Comparison of ENCODE assay signal across 17 mouse cellular contexts in the genomic region with DNA sequence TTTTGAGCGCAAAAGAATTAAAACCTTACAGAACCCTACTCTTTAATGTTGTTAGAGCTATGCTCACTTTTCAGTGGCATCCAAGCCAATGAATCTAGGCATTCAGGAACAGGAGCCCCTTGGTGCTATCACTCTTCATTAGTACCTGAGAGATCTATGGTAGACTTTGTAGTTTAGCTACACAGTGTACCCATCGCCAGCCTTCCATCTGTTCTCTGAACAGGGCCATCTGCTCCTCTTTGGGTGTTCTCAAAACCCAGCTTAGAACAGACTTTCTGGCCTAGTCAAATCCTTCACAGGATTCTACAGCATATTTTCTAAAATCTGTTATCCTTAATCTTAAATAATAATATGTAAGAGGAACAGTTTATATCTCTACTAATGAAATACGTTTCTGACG.
DNase-seq lines count a peak whose midpoint lies in the region; ATAC-seq and TF ChIP-seq lines count a peak whose summit lies in the region.
"Had no signal": no experiment of that assay in that cellular context is flagged by ENCODE, and none has a peak within 500 bp of the region (broad histone marks: within the 10 kb centered on the region; RNA-seq: fewer than 3 reads in every experiment).

No protein-coding gene starts in this region.

- no peak overlapping the region for H3K4me3 ChIP-seq in forebrain, postnatal 0 days (ENCODE audit: low read depth, low read length)
- H3K4me3 ChIP-seq in forebrain, embryonic 15.5 days, result no peak overlapping the region
- H3K4me3 ChIP-seq in midbrain, postnatal 0 days (ENCODE audit: low read depth, low read length), result no peak overlapping the region
- H3K4me3 ChIP-seq: midbrain, embryonic 12.5 days; neural tube, embryonic 13.5 days had no signal

- no peaks in the 10 kb centered on the region for H3K9me3 ChIP-seq in forebrain, postnatal 0 days (ENCODE audit: low read length)
- no peaks in the 10 kb centered on the region for H3K9me3 ChIP-seq in forebrain, embryonic 15.5 days
- no peaks in the 10 kb centered on the region for H3K9me3 ChIP-seq in midbrain, postnatal 0 days (ENCODE audit: low read length)
- H3K9me3 ChIP-seq: midbrain, embryonic 12.5 days; neural tube, embryonic 13.5 days had no signal

- no peaks in the 10 kb centered on the region for H3K36me3 ChIP-seq in forebrain, postnatal 0 days (ENCODE audit: insufficient read depth)
- H3K36me3 ChIP-seq in forebrain, embryonic 15.5 days, result no peaks in the 10 kb centered on the region
- no peaks in the 10 kb centered on the region for H3K36me3 ChIP-seq in midbrain, postnatal 0 days (ENCODE audit: insufficient read depth, low read length)
- H3K36me3 ChIP-seq: midbrain, embryonic 12.5 days; neural tube, embryonic 13.5 days had no signal

- H3K27me3 ChIP-seq in forebrain, postnatal 0 days (ENCODE audit: insufficient read depth, low read length), result no peaks in the 10 kb centered on the region
- no peaks in the 10 kb centered on the region for H3K27me3 ChIP-seq in forebrain, embryonic 15.5 days
- no peaks in the 10 kb centered on the region for H3K27me3 ChIP-seq in midbrain, postnatal 0 days (ENCODE audit: insufficient read depth, low read length)
- H3K27me3 ChIP-seq: midbrain, embryonic 12.5 days; neural tube, embryonic 13.5 days had no signal

- peak; percentile 18 for DNase-seq in forebrain, postnatal 0 days
- DNase-seq in cerebellum, postnatal 36 days, result peak; percentile 72 to 82
- DNase-seq in layer of hippocampus, postnatal 25 days (ENCODE audit: extremely low spot score in 1 of 2, low spot score in 1 of 2), result peak; percentile 17 to 46
- peak; percentile 1 for DNase-seq in right cerebral cortex, postnatal 4 days
- DNase-seq in midbrain, postnatal 0 days (ENCODE audit: low spot score), result no peak
- DNase-seq in adrenal gland, postnatal 4 days (ENCODE audit: low spot score in 2 of 2), result no peak
- no peak for DNase-seq in thymus, postnatal 4 days
- DNase-seq: embryo, embryonic 11 days; gastrocnemius, postnatal 36 days; heart, postnatal 10 days; kidney, postnatal 4 days; lung, postnatal 10 days had no signal

- H3K27ac ChIP-seq in forebrain, postnatal 0 days (ENCODE audit: low read depth, low read length), result no peak overlapping the region
- H3K27ac ChIP-seq in forebrain, embryonic 15.5 days (replicated peaks), result no peak overlapping the region
- H3K27ac ChIP-seq in midbrain, postnatal 0 days (ENCODE audit: low read depth, low read length), result no peak overlapping the region
- H3K27ac ChIP-seq: midbrain, embryonic 12.5 days; neural tube, embryonic 13.5 days had no signal

- no peaks in the 10 kb centered on the region for H3K4me1 ChIP-seq in forebrain, postnatal 0 days (ENCODE audit: insufficient read depth)
- no peaks in the 10 kb centered on the region for H3K4me1 ChIP-seq in forebrain, embryonic 15.5 days
- no peaks in the 10 kb centered on the region for H3K4me1 ChIP-seq in midbrain, postnatal 0 days (ENCODE audit: insufficient read depth, low read length)
- H3K4me1 ChIP-seq: midbrain, embryonic 12.5 days; neural tube, embryonic 13.5 days had no signal

- TF ChIP-seq CTCF in forebrain, postnatal 0 days (IDR thresholded peaks at IDR 0.05; ENCODE audit: low read depth), result no peak
- TF ChIP-seq CTCF in midbrain, postnatal 0 days (IDR thresholded peaks at IDR 0.05), result no peak

- 77% methylated on average over 4 of the region's 4 CpGs for WGBS in forebrain, postnatal 0 days
- 77% methylated on average over 4 of the region's 4 CpGs for WGBS in forebrain, embryonic 15.5 days
- WGBS in midbrain, postnatal 0 days, result 88% methylated on average over 4 of the region's 4 CpGs

- ATAC-seq in forebrain, postnatal 0 days, result no peak
- no peak for ATAC-seq in forebrain, embryonic 15.5 days (replicated peaks)
- ATAC-seq in midbrain, postnatal 0 days (ENCODE audit: low FRiP score), result no peak
- ATAC-seq: inflammation-experienced regulatory T-cells, adult 6 months had no signal

- H3K9ac ChIP-seq in forebrain, postnatal 0 days, result no peak overlapping the region
- no peak overlapping the region for H3K9ac ChIP-seq in forebrain, embryonic 15.5 days (replicated peaks)
- no peak overlapping the region for H3K9ac ChIP-seq in midbrain, postnatal 0 days (replicated peaks; ENCODE audit: low read length, poor library complexity, severe bottlenecking)
- H3K9ac ChIP-seq: midbrain, embryonic 12.5 days; neural tube, embryonic 13.5 days had no signal

- H3K4me2 ChIP-seq in forebrain, postnatal 0 days (ENCODE audit: low read depth), result no peak overlapping the region
- no peak overlapping the region for H3K4me2 ChIP-seq in forebrain, embryonic 15.5 days (replicated peaks)
- no peak overlapping the region for H3K4me2 ChIP-seq in midbrain, postnatal 0 days (ENCODE audit: low read depth, low read length, poor library complexity, severe bottlenecking)
- H3K4me2 ChIP-seq: liver, embryonic 11.5 days; midbrain, embryonic 12.5 days; neural tube, embryonic 13.5 days had no signal

Comparison
In these comparisons a context has a peak if more than half of its experiments do, and no peak if none do; other contexts are left out.
1. DNase-seq: peak in forebrain, postnatal 0 days (single experiment), cerebellum, postnatal 36 days (2 of 2), layer of hippocampus, postnatal 25 days (2 of 2) and right cerebral cortex, postnatal 4 days (single experiment); none in midbrain, postnatal 0 days (single experiment), adrenal gland, postnatal 4 days (0 of 2) and thymus, postnatal 4 days (single experiment).